Mouse (Mus musculus): ENCODE results near the gene Uap1l1.

DNA sequence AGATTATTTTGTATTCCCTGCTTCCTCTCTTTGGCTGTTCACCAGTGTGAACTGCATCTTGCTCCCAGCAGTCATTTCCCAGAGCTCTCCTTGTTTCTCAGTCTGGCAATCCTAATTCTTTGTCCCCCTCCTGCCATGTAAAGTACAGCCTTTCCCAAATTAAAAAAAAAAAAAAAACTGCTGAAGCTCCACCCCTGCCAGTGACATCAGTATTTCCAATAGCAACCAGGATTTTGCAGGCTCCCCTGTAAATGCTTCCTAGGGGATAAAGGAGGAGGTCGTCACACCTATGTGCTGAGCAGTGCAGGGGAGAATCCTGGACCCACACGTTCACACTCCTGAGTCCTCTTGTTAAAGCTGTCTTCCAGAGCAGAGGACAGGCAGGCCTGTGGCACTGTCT, 45.4 kb downstream of the Uap1l1 start:
- TF ChIP-seq CTCF (IDR thresholded peaks at IDR 0.05; ENCODE audit: borderline replicate concordance, extremely low read depth, insufficient read depth, insufficient read length), result no peak
- TF ChIP-seq POLR2A (IDR thresholded peaks at IDR 0.05; ENCODE audit: borderline replicate concordance, extremely low read depth, insufficient read depth, insufficient read length, poor library complexity, severe bottlenecking), result no peak

All from brain, embryonic 14.5 days (tissue).